Mouse (Mus musculus) E14TG2a.4 (cell line): ENCODE measurements around the gene Pnma1.

Source experiments
- CTCF ChIP-seq: conservative IDR thresholded peaks from 2 replicates; pipeline ENCODE4 v1.5.1; 2014; ENCODE audit warnings: low read length
- NANOG ChIP-seq: IDR thresholded peaks from 2 replicates; pipeline ENCODE4 v1.6.1; 2014; ENCODE audit warnings: borderline replicate concordance, low read length, mixed read lengths

DNA sequence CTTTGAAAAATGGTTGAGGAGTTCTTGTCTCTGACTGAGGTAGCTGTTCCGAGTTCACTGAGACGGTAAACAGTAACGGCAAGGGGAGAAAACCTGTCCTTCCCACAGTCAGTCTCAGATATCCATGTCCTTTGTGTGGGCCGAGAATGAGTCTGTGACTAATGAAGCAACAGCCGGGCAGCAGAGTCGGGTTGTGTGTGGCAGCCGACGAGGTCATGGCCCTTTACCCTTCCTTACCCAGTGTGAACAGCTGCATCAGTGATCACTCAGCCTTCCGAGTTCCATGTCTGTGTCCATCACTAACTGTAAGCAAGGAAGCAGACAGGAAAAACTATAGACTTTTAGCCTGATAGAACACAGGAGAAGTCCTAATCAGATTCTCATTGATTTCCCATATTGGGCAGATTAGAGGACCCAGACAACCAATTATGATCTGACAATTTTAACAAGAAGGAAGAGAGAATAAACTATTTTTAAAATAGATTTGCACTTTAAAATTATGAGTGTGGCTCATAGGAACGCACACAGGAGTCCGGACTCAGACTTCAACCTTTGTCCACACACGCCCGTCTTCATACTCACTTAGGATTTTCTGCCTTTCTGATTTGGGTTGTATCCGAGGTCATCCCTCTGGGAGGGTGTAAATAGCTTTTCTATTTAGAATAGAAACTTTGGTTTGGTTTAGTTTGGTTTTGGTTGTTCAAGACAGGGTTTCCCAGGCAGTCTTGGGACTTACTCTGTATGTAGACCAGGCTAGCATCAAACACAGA, 5.8 kb downstream of the Pnma1 start:
- TF ChIP-seq NANOG: no peak
- TF ChIP-seq CTCF: no peak
